Mouse (Mus musculus) bone marrow, adult 2 months (tissue): ENCODE data around the gene Wiz.

Experiments used
- CTCF ChIP-seq: fragments of 200-500 bp; IDR thresholded peaks from 2 replicates; pipeline ENCODE4 v1.5.1; 2011; ENCODE audit warnings: low read length, control low read depth; ENCODE audit not compliant: control insufficient read depth, insufficient read depth
- POLR2A ChIP-seq: fragments of 200-500 bp; IDR thresholded peaks from 2 replicates; pipeline ENCODE4 v1.6.1; 2011; ENCODE audit warnings: low read depth, mild to moderate bottlenecking, control low read depth, low read length, borderline replicate concordance; ENCODE audit not compliant: control insufficient read depth

DNA sequence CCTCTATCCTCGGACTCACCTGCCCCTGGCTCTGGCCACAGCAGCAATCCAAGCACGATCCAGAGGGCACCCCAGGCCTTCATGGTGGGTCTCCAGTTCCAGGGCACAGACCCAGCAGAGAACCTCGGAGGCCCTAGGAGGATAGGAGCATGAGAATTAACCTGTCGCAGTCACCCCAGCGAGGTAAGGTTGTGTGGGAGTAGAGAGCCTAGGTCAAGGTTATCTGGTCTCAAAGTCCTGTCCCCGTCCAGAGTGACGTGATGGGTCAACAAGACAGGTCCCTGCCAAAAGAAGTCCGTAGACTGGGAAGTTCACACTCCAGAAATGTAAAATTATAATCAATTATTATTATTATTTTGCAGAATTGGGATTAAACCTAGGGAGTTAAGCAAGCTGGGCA is 31.5 kb upstream of the Wiz start:
- TF ChIP-seq POLR2A (no peak), CTCF (no peak)
